Mouse (Mus musculus): Measurements from ENCODE around the gene Naip2.
"Not testable (repeated sequence)": the region's sequence is repeated elsewhere in the genome, so short reads cannot be mapped to it uniquely, and the experiment has no call there.

The Naip2 gene

DNA sequence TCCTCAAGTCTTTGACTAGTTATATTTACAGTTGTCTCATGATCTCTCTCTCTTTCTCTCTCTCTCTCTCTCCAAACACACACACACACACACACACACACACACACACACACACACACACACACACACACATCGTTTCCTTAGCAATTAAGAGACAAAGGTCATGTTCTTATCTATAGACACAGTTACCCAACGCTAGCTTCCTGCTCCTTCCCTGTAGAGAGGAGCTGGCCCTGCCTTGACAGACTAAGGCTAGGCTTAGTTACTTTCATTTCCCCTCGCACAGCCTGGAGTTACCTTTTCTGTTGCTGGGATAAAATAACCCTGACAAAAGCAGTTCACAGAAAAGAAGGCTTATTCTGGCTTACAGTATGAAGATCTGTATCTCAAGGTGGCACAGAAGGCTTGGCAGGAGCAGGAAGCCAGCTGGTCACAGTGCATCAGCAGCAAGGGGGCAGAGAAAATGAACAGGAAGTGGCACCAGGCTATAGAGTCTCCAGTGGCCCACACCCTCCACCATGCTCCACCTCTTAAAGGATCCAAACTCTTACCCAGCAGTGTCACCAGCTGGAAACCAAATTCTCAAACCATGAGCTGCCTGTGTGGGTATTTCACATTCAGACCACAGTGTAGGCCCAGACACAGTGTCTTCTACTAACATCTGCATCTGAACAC lies at the start of gene Naip2:
Gene Naip2, minus strand, starts transcription at position 434 of the 675 bp plus-strand sequence.
- CTCF ChIA-PET, result not testable (repeated sequence)

GRCm38 (mm10) chr13:100246896-100247519 lies 45.1 kb upstream of the Naip2 start:
- POLR2A ChIA-PET, CTCF ChIA-PET: not testable (repeated sequence)

More for the DNA sequence above, at the start of gene Naip2:
- POLR2A ChIA-PET, result not testable (repeated sequence)

DNA sequence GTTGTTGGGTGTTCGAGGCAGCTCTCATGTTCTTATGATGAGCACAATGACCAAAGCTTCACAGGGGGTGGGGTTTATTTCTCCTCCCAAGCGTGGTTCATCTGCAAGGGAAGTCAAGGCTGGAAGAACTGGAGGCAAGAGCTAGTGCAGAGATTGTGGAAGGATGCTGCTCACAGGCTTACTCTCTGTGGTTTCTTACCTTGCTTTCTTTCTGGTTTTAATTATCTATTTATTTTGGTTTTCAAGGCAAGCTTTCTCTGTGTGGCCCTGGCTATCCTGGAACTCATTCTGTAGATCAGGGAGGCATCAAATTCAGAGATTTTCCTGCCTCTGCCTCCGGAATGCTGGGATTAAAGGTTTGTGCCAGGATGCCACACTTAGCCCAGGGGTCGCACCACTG lies 44.3 kb upstream of the Naip2 start, which contains the start of gene Naip5:
Gene Naip5, minus strand, starts transcription at position 101 of the 400 bp plus-strand sequence.
- POLR2A ChIA-PET, CTCF ChIA-PET: not testable (repeated sequence)

- CTCF ChIA-PET, result interaction anchor here in 1 of 4 experiments (0.6 kb wide), 1 partner anchor 293 kb away, joined by 3 read pairs; no protein-coding TSS in a partner anchor
These were observed 41.8 kb upstream of the Naip2 start for GRCm38 (mm10) chr13:100243702-100244101.

DNA sequence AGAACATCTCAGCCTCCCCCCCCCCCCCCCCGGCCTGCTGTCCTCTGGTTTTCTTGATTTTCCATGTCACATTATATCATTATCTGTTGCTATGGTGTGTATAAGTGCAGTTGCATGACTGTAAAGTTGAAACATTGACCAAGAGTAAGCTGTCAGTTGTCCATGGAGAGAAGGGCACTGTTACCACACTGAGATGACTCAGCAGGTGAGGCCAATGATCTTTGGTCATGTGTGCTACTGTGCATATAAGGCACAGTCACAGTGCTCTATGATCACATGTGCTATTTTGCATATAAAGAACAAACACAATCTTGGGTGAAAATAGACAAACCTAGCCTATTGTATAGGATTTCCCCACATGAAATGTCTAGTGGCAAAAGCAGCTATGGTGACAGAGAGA lies 11.8 kb upstream of the Naip2 start:
- CTCF ChIA-PET, result not testable (repeated sequence)
- POLR2A ChIA-PET, result interaction anchor here in 1 of 4 experiments (0.7 kb wide), 1 partner anchor 249 kb away, joined by 3 read pairs; no protein-coding TSS in a partner anchor

More at GRCm38 (mm10) chr13:100243702-100244101, 41.8 kb upstream of the Naip2 start:
- POLR2A ChIA-PET, result no interaction called here

- ChIA-PET CTCF (no interaction called here), POLR2A (no interaction called here)
These were observed 8.6 kb upstream of the Naip2 start for GRCm38 (mm10) chr13:100210540-100210939.

DNA sequence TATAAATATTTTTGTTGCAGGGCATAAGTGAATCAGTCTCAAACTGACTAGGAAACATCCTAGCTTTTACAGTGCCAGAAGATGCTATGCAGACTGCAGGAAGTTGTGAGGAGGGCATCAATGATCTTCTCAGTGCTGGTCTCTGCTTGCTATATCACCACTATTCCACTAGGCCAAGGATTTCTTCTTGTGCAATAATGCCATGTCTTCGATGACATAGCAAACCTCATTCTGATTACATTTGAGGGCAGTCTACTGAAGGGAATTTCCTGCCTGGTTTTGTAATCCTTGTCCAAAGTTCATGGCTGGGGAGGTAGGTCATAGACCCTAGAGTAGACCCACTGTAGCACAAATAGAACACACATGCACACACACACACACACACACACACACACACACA lies 1.4 kb upstream of the Naip2 start:
- ChIA-PET CTCF (no interaction called here), POLR2A (no interaction called here)

DNA sequence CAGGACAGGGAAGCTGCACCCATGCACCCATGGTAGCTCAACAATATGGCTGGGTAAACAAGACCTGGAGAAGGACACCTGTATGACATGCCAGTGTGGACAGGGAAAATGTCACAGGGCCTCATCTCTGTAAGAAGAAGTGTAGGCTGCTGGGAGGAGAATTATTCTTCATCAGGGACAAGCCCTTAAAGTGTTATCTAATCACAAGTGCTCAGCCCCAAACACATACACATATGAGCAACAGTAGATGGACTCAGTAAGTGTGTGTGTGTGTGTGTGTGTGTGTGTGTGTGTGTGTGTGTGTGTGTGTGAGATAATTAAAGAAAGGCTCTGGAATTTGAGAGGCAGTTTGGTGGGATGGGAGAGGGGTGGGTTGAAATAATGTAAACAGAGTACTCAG lies 1.1 kb downstream of the Naip2 start:
- ChIA-PET POLR2A (no interaction called here), CTCF (no interaction called here)

DNA sequence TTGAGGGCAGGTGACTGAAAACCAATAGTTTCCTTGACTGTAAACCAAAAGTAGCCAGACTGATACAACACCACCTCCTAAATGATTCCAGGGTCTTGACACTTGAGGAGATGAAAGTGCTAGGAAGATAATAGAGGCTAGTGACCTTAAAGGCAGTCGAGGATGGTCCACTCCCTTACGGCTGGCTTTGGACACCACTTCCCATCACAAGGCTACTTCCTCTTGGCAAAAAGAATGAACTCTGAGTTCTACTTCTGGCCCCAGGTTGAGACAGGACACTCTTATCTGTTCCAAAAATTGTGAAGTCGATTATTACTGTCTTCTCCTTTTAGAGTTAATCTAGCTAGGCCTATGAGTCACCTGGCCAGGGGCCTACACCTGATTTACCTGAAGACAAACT lies 6.5 kb downstream of the Naip2 start:
- POLR2A ChIA-PET, result no interaction called here

DNA sequence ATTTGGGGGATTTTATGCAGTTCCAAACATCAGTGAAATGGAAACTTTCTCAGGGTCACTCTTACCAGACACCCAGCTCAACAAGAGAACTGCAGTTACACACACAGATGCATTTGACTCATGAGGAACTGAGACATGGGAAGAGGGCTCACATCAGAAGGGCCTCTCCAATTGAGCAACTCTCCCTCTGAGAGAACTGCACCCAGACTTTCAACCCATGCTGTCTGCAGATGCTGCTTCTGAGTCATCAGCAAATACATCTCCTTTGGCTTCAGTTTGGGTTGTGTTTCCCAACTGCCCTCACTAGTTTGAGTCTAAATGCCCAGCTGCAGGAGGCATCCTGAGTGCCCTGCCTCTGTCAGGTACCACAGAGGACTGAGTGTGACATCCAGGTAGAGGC lies 18.8 kb downstream of the Naip2 start:
- POLR2A ChIA-PET, CTCF ChIA-PET: not testable (repeated sequence)

More for the DNA sequence above, 6.5 kb downstream of the Naip2 start:
- CTCF ChIA-PET, result no interaction called here

- CTCF ChIA-PET, result interaction anchor here in 1 of 4 experiments (0.7 kb wide), 1 partner anchor 11 kb away, joined by 4 read pairs; no protein-coding TSS in a partner anchor
- POLR2A ChIA-PET, result not testable (repeated sequence)
These were observed 27.5 kb downstream of the Naip2 start for GRCm38 (mm10) chr13:100174360-100174759.

DNA sequence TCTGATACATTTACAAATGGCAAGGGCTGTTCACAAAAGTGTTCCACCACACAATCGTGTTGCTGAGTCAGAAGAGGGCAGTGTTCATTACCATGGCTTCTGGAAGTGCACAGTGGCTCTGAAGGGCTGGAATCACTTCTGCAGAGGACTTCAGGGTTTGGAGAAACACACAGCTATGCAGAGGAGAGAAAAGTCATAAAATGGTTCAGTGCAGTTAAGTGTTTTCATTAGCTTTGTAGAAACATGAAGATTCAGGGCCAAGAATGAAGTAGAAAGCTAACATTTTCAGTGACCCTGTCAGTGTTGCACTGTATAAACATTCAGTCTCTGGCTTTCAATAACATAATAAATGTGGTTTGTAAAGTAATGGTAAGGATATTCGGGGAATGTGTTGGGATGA lies 35.5 kb downstream of the Naip2 start:
- POLR2A ChIA-PET, CTCF ChIA-PET: not testable (repeated sequence)

- POLR2A ChIA-PET, CTCF ChIA-PET: not testable (repeated sequence)
These were observed 39.4 kb downstream of the Naip2 start for GRCm38 (mm10) chr13:100162467-100162866.

- CTCF ChIA-PET, result not testable (repeated sequence)
- POLR2A ChIA-PET, result interaction anchor here in 1 of 4 experiments (0.6 kb wide), 1 partner anchor 332 kb away, joined by 3 read pairs; no protein-coding TSS in a partner anchor
These were observed 40.6 kb downstream of the Naip2 start for GRCm38 (mm10) chr13:100161171-100161870.

- POLR2A ChIA-PET, result no interaction called here
- CTCF ChIA-PET, result interaction anchor here in 1 of 4 experiments (0.6 kb wide), 1 partner anchor 155 kb away, joined by 3 read pairs; no protein-coding TSS in a partner anchor
These were observed 45.3 kb downstream of the Naip2 start for GRCm38 (mm10) chr13:100156624-100157023.

GRCm38 (mm10) chr13:100152659-100153058 lies 49.2 kb downstream of the Naip2 start:
- ChIA-PET CTCF (no interaction called here), POLR2A (no interaction called here)

DNA sequence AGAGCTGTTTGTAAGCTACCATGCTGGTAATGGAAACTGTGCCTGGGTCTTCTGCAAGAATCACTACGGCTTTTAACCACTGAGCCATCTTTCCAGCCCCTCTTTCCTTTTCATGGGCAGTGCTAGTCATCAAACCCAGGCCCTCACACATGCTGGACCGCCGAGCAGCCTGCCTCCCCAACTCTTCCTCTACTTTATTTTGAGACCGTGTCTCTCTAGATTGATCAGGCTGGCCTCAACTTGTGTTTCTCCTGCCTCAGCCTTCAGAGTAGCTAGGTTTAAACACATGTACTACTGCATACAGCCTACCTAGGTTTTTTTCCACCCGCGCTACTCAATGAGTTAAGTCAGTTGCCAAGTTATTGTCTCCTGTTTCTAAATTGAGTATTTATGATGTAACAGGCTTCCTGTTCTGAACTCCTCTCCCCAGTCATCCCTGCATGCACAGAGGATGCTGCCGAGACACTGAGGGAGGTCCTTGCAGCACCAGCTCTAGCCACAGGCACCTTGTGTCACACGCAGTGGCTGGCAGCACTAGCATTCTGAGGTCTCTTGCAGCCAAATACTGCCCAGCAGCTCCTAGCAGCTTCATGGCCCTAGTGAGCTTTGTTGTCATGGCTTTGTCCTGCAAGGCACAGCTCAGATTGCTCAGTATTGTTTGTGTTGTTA lies 60.1 kb downstream of the Naip2 start:
- CTCF ChIA-PET, result no interaction called here
- POLR2A ChIA-PET, result interaction anchor here in 1 of 4 experiments (0.6 to 1.5 kb wide), 2 partner anchors 16 to 362 kb away, joined by 3 to 10 read pairs; partner anchors contain the start of gene Smn1

GRCm38 (mm10) chr13:100125258-100125643 lies 76.6 kb downstream of the Naip2 start:
- ChIA-PET CTCF (interaction anchor here in 1 of 4 experiments (0.7 kb wide), 1 partner anchor 1093 kb away, joined by 3 read pairs; no protein-coding TSS in a partner anchor), POLR2A (interaction anchor here in 3 of 4 experiments (0.6 to 1.9 kb wide), 12 partner anchors 9 to 337 kb away, joined by 3 to 10 read pairs (median 4); partner anchors contain the start of gene Bdp1 (in 3 of the 3))

Data from embryonic stem cell, embryonic (primary cell).